Mouse (Mus musculus) activated CD4-positive, CD25-positive, alpha-beta regulatory T cell, adult 4 months (primary cell): ENCODE results near the gene Mogat2. TPM values are rescaled to one million over a fixed set of nuclear protein-coding genes. Genes with fewer than 3 reads are reported as not detected.

Experiments
- ATAC-seq: one replicate; pipeline ENCODE4 v1.8.0; 2017
- polyA plus RNA-seq, 2 experiments: library from polyadenylated mRNA; unstranded; fragments of 100-300 nt; shearing (Covaris generic); gene quantifications; one replicate each; pipeline ENCODE4 v1.2.1; 2017

The Mogat2 gene
- polyA plus RNA-seq, 2 experiments from 2014 or later, result not detected

GRCm38 (mm10) chr7:99234916-99235315 lies 3.5 kb downstream of the Mogat2 start:
- no peak for ATAC-seq

DNA sequence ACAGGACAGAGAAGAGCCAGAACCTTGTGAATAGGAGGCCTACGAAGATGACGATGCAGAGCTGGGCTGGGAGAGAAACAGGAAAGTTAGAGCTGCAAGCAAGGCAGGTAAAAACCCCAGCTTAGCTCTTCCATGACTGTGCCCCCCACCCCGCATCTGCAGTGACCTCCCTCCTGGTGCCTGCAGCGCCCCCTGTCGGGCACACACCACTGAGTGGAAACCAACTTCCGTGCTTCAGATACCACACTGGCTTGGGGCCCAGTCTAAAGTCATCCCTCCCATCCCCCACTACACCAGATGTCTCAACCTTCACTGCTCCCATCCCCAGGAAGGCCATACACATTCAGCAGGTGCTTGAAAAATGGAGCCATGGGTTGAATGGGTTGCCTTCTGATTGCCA lies 5.8 kb downstream of the Mogat2 start:
- ATAC-seq, result no peak

GRCm38 (mm10) chr7:99230061-99230747 lies 8.2 kb downstream of the Mogat2 start:
- no peak for ATAC-seq

GRCm38 (mm10) chr7:99229411-99229810 lies 9.0 kb downstream of the Mogat2 start:
- ATAC-seq, result no peak

DNA sequence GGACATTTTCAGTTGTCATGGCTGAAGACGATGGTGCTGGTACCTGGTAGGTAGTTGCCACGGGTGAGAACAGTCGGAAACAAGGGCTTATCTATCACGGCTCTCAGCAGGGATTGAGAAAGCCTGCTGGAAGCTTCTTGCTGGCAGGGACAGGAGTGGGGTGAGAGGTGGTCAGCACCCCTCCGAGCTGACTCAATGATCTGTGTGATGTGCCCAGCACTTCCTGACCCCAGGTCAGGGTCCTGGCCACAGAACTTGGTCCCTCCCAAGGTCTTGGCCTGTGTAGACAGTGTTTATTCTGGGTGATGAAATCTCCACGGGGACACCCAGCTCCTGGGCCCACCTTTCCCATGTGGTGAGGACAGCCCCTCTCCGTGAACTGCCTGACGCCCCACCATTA lies 9.6 kb downstream of the Mogat2 start:
- ATAC-seq, result no peak

GRCm38 (mm10) chr7:99227267-99227666 lies 11.2 kb downstream of the Mogat2 start:
- no peak for ATAC-seq

DNA sequence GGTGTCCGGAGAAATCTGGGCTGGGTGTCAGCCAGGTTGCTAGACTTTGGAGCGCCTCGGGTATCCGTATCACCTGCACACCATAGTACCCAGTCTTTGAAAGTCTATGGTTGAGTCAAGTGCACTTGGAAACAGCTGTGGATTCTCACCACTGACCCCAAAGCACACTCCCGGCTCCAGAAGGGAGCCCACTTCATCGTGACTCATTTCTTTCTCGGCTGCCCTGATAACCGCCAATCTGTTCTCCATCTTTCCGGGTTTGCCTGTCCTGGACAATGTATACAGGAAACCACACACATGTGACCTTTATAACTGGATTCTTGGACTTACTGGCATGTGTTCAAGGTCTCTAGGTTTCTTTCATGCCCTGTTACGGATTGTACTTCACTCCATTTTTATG lies 11.8 kb downstream of the Mogat2 start:
- ATAC-seq, result no peak

GRCm38 (mm10) chr7:99225421-99225820 lies 13.0 kb downstream of the Mogat2 start:
- ATAC-seq, result no peak

- no peak for ATAC-seq
These were observed 13.7 kb downstream of the Mogat2 start for GRCm38 (mm10) chr7:99224648-99225190.

- no peak for ATAC-seq
These were observed 14.2 kb downstream of the Mogat2 start for GRCm38 (mm10) chr7:99224225-99224624.

DNA sequence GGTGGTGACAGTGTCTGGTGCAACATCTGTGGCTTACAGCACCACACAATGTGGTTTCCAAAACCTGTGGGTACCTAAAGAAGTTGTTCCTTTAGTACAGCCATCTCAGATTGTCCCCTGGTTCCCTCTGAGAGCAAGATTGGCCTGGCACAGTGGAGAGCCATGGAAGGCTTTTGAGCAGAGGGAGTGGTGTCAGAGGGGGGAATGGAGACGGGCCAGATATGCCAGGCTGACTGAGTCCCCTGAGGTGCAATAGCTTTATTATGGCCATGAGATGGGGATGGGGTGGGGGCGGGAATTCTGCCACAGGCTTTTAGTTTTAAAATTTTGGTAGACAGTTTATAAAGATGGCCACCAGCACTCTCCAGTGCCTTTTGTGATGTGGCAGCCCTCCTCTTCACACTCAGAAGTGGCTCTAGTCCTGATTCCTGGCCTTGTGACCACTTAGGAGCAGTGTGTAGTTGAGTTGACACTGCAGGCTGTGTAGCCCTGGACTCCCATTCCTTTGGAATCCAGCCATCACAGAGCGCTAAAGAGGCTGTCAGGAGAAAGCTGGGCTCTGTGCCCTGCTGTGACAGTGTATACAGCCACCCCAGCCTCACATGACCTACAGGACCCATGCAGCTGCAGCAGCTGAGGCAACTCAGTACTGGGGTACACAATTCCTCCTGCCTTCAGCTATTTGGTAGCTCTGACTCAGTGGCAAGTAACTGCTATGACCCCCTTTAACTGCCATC lies 20.9 kb downstream of the Mogat2 start:
- ATAC-seq, result no peak

- no peak for ATAC-seq
These were observed 23.0 kb downstream of the Mogat2 start for GRCm38 (mm10) chr7:99215347-99215855.

GRCm38 (mm10) chr7:99214621-99215185 lies 23.7 kb downstream of the Mogat2 start:
- ATAC-seq, result no peak

DNA sequence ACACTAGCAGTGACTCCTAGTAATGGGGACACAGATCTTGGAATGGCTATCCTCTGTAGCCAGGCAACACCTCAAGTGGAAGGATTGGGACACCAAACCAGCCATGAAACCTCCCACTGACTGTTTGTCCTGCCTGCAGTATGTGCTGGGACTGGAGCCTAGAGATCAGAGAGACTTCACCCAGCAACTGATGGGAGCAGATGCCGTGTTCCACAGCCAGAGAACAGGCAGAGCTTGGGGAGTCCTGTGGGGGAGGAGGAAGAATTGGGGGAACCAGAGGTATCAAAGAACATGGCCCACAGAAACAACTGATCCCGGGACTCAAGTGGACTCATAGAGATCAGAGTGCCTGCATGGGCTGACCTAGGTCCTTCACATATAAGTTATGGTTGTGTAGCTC lies 24.7 kb downstream of the Mogat2 start:
- ATAC-seq, result no peak

- no peak for ATAC-seq
These were observed 25.4 kb downstream of the Mogat2 start for GRCm38 (mm10) chr7:99213056-99213455.

DNA sequence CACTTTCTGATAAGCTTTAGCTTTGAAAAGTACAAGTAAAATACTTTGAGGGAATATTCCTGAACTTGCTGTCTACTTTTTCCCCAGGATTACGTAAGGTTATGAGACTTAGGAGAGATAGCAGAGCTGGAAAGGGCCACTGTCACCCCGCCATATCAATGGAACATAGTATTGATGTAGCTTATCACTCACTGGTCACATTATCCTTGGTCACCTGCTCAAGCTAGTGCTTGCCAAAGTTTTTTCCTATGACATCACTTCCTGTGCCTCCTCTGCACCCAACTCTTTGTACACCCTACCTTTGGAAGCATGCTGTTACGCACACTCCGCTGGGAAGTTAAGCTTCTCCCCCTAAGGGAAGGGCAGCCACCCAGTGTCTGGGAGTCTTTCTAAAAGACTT lies 29.7 kb downstream of the Mogat2 start:
- no peak for ATAC-seq

- no peak for ATAC-seq
These were observed 32.1 kb downstream of the Mogat2 start for GRCm38 (mm10) chr7:99206364-99206763.

- ATAC-seq, result no peak
These were observed 36.3 kb downstream of the Mogat2 start for GRCm38 (mm10) chr7:99202163-99202562.

GRCm38 (mm10) chr7:99200290-99200689 lies 38.1 kb downstream of the Mogat2 start:
- ATAC-seq, result no peak

DNA sequence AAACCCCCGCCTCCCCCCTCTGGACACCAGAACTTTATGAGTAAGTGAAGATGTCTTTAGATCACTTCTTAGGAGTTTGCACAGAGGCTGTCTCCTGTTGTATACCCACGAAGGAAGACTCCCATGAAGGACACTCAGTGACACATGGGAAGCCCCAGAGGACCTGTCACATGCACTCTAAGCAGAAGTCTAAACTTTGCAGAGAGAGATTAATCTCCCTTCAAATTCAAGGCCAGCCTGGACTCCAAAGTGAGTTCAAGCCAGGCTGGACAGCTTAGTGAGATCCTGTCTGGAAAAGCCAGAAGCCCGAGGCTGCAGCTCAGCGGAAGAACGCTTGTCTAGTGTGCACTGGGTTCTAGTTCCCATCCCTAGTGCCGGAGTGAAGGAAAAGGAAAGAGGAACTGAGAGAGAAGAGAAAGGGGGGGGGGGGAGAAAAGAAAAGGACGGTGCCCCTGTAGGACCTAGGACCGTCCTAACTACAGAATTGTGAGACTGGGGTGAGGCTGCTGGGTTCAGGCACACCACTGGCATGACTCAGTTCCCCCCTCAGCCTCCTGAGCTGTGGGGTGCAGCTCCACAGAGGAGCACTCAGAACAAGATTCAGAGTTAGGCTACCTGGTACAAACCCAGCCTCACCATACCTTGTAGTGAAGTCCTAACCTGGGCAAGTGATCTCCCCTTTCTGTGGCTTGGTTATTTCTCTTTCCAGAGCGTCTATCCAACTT lies 38.8 kb downstream of the Mogat2 start:
- no peak for ATAC-seq

DNA sequence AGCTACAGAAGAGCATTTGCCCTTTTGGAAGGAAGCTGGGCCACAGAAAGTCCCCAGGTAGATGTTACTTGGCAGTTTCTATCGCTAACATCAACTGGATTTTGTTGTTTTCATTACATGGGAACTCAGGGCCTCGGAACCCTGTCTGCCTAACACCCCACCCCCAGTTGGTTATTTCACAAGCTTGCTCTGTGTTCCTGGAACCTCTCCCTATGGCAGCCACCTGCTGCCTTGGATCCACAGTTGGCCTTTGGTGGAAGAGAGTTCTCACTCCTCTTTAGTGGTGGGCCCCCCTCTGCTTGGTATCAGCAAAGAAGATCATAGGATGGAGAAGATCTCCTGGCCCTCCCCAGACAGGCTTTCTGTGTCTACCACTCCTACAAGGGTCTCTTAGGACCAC lies 39.6 kb downstream of the Mogat2 start:
- ATAC-seq, result no peak

DNA sequence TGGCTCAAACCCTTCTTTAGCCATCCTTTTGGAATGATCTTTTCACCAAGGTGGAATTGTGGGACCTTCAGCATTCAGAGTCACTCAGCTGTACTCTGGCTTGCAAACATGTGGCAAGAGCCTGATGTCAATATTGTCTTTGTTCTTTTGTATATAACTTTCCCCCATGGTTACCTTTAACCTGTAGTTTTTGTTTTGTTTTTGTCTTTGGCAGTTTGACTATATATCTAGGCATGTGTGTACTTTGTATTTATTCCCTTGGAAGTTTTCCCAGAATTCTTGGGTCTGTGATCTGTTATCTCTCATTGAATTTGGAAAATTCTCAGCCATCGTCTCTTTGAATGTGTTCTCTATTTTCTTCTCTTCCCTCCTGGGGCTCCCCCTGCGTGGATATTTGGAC lies 43.9 kb downstream of the Mogat2 start:
- no peak for ATAC-seq

DNA sequence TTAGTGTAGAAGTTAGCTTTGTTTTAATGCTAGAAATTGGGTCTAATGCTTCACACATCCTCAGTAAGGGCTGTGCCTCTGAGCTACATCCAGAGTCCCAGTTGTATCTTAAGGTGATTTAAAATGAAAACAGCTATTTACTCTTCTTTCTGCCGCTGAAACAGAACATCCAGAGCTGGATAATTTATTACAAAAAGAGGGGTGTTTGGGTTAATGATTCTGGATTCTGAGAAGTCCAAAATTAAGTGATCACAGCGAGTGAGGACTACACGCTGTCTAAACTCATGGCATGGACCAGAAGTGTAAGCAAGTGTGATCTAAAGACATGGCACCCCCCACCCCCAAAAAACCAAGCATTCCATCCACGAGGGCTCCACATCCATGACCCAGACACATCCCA lies 44.5 kb downstream of the Mogat2 start:
- ATAC-seq, result no peak
